ENCODE assay signal across 17 mouse cellular contexts in the genomic region with DNA sequence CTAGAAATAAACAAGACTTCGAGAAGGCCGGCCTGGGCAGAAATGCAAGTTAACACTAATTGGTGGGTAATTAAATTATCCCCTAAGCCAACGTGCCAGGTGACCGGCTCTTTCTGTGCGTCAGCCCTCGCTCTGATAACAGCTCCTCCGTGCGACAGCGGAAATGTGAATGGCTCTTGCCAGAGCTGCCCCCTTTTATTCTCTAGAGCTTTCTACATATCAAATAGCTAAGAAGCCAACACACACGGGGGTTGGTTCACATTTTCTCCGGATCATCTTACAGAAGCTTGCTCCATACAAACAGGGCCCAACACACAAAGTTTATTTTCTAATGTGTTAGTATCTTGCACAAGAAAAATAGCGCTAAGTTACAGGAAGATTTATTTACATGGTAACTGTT.
DNase-seq lines count a peak whose midpoint lies in the region; ATAC-seq and TF ChIP-seq lines count a peak whose summit lies in the region.
"Had no signal": no experiment of that assay in that cellular context is flagged by ENCODE, and none has a peak within 500 bp of the region (broad histone marks: within the 10 kb centered on the region; RNA-seq: fewer than 3 reads in every experiment).

No protein-coding gene starts in this region.

- peak overlapping the region; percentile 8; the same call in 1 of the 2 replicates for H3K4me2 ChIP-seq in kidney, postnatal 0 days (ENCODE audit: low read length)
- 0 out of 2 replicates have a peak overlapping the region, but pooled peaks have one; percentile 23 for H3K4me2 ChIP-seq in embryonic facial prominence, embryonic 14.5 days (ENCODE audit: low read depth, low read length)
- H3K4me2 ChIP-seq: liver, embryonic 12.5 days; midbrain, embryonic 13.5 days had no signal

- ATAC-seq in kidney, postnatal 0 days (replicated peaks; ENCODE audit: low FRiP score, low read depth): no peak
- ATAC-seq in embryonic facial prominence, embryonic 14.5 days (ENCODE audit: low read depth): no peak
- ATAC-seq: liver, embryonic 12.5 days; midbrain, embryonic 13.5 days had no signal

- 0 out of 2 replicates have a peak overlapping the region, but pooled peaks have one; percentile 23 for H3K9ac ChIP-seq in kidney, postnatal 0 days (ENCODE audit: low read depth, low read length)
- H3K9ac ChIP-seq in embryonic facial prominence, embryonic 14.5 days (ENCODE audit: low read depth, low read length): no peak overlapping the region
- H3K9ac ChIP-seq: liver, embryonic 12.5 days had no signal

- peak overlapping the region; percentile 49; the same call in 1 of the 2 replicates for H3K27ac ChIP-seq in heart, embryonic 10.5 days
- peak overlapping the region; percentile 55; the same call in 1 of the 2 replicates for H3K27ac ChIP-seq in kidney, postnatal 0 days
- H3K27ac ChIP-seq in embryonic facial prominence, embryonic 14.5 days (replicated peaks; ENCODE audit: low read depth, low read length): no peak overlapping the region
- H3K27ac ChIP-seq: liver, embryonic 12.5 days; midbrain, embryonic 13.5 days; stomach, postnatal 0 days had no signal

- no peak overlapping the region for H3K4me3 ChIP-seq in heart, embryonic 10.5 days
- 0 out of 2 replicates have a peak overlapping the region, but pooled peaks have one; percentile 2 for H3K4me3 ChIP-seq in kidney, postnatal 0 days (replicated peaks; ENCODE audit: low read depth, low read length)
- no peak overlapping the region for H3K4me3 ChIP-seq in embryonic facial prominence, embryonic 14.5 days (ENCODE audit: low read depth, low read length)
- H3K4me3 ChIP-seq: liver, embryonic 12.5 days; midbrain, embryonic 13.5 days had no signal

- no peaks in the 10 kb centered on the region for H3K36me3 ChIP-seq in heart, embryonic 10.5 days
- H3K36me3 ChIP-seq in kidney, postnatal 0 days (ENCODE audit: insufficient read depth, low read length): no peaks in the 10 kb centered on the region
- H3K36me3 ChIP-seq in embryonic facial prominence, embryonic 14.5 days (ENCODE audit: control insufficient read depth, insufficient read depth, low read length): no peaks in the 10 kb centered on the region
- H3K36me3 ChIP-seq: liver, embryonic 12.5 days; midbrain, embryonic 13.5 days had no signal

- TF ChIP-seq CTCF in kidney, postnatal 0 days (IDR thresholded peaks at IDR 0.05; ENCODE audit: low read depth): no peak

- intact Hi-C loops in heart, postnatal 36 days (cut with DNase I): loop anchor here (2.0 to 5.0 kb wide), 2 partner anchors 121 to 163 kb away; no protein-coding TSS in a partner anchor

- DNase-seq in heart, embryonic 10.5 days (ENCODE audit: low spot score): no peak
- DNase-seq in heart, postnatal 36 days: no peak
- DNase-seq in kidney, postnatal 0 days (ENCODE audit: low spot score): peak; percentile 89
- DNase-seq in kidney, postnatal 10 days: no peak
- DNase-seq in embryo, embryonic 10.5 days (ENCODE audit: low spot score): peak; percentile 52
- peak; percentile 56 for DNase-seq in embryonic facial prominence, embryonic 14.5 days (ENCODE audit: low spot score)
- DNase-seq in c-Kit-positive CD71-positive TER-119-positive erythroid progenitor cells, embryonic 14.5 days (ENCODE audit: low spot score): no peak
- no peak for DNase-seq in frontal cortex, postnatal 10 days (ENCODE audit: low spot score in 2 of 2)
- DNase-seq: adrenal gland, adult 8-10 months; cerebellum, adult 8-10 months; kidney, postnatal 14 days; lung, postnatal 10 days; right cerebral cortex, postnatal 14 days; thymus, postnatal 14 days had no signal

- 7% methylated on average over 12 of the region's 12 CpGs for WGBS in heart, embryonic 10.5 days
- 10% methylated on average over 12 of the region's 12 CpGs for WGBS in kidney, postnatal 0 days
- 5% methylated on average over 12 of the region's 12 CpGs for WGBS in embryonic facial prominence, embryonic 14.5 days

- H3K27me3 ChIP-seq in heart, embryonic 10.5 days (ENCODE audit: insufficient read depth, poor library complexity, severe bottlenecking): peaks cover 58% of the 10 kb centered on the region
- H3K27me3 ChIP-seq in kidney, postnatal 0 days (ENCODE audit: insufficient read depth, low read length): peaks cover 11% of the 10 kb centered on the region
- peaks cover 57% of the 10 kb centered on the region for H3K27me3 ChIP-seq in embryonic facial prominence, embryonic 14.5 days (replicated peaks; ENCODE audit: control insufficient read depth, insufficient read depth, low read length)

- no peaks in the 10 kb centered on the region for H3K9me3 ChIP-seq in heart, embryonic 10.5 days
- H3K9me3 ChIP-seq in kidney, postnatal 0 days (replicated peaks; ENCODE audit: low read length): no peaks in the 10 kb centered on the region
- no peaks in the 10 kb centered on the region for H3K9me3 ChIP-seq in embryonic facial prominence, embryonic 14.5 days (ENCODE audit: control insufficient read depth, low read length)
- H3K9me3 ChIP-seq: liver, embryonic 12.5 days; midbrain, embryonic 13.5 days had no signal

- peaks cover 43% of the 10 kb centered on the region for H3K4me1 ChIP-seq in heart, embryonic 10.5 days
- peaks cover 19% of the 10 kb centered on the region for H3K4me1 ChIP-seq in kidney, postnatal 0 days (replicated peaks; ENCODE audit: insufficient read depth, low read length)
- peaks cover 17% of the 10 kb centered on the region for H3K4me1 ChIP-seq in embryonic facial prominence, embryonic 14.5 days (ENCODE audit: control insufficient read depth, insufficient read depth, low read length)

Comparison
In these comparisons a context has a peak if more than half of its experiments do, and no peak if none do; other contexts are left out.
1. DNase-seq: peak in kidney, postnatal 0 days (single experiment), embryo, embryonic 10.5 days (single experiment) and embryonic facial prominence, embryonic 14.5 days (single experiment); none in heart, embryonic 10.5 days (single experiment), heart, postnatal 36 days (0 of 2), kidney, postnatal 10 days (single experiment), c-Kit-positive CD71-positive TER-119-positive erythroid progenitor cells, embryonic 14.5 days (single experiment) and frontal cortex, postnatal 10 days (0 of 2).